Mouse (Mus musculus): ENCODE data around the gene Etv1.

DNA sequence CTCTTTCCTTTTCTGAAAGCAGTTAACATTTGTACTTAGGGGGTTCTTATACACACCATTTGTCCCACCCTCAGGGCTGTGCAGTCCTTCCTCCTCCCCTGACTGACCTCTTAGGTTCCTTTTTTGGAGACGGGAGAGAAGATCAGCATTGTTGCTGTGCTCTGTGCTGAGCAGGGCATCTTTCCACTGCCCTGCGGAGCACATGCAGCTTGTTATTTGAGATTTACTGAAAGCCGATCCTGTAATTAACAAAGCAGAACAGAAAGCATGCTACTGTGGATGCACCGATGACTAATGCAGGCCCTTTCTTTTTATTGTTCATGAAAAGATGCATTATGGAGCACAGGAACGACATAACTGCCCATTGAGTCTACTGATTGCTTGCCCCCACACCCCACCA lies 75.1 kb downstream of the Etv1 start:
- TF ChIP-seq CTCF (IDR thresholded peaks at IDR 0.05; ENCODE audit: low read depth): no peak
- TF ChIP-seq EP300 (IDR thresholded peaks at IDR 0.05; ENCODE audit: low read depth): no peak
